Mouse (Mus musculus): ENCODE data around the gene Oaz2.

DNA sequence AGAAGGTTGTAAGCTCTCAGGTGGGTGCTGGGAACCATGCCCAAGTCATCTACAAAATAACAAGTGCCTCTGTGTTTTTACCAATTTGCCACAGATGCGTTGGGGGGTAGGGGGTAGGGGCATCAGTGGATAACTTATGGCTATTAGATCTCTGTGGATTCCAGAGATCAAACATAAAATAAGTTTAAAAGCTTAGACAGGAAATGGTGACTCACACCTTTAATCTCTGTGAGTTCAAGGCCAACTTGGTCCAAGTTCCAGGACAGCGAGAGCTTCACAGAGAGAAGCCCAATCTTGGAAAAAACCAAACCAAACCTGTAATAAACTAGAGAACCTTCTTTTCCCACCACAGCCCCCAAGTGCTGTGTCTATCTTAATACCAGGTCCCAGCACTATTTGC lies 21.0 kb upstream of the Oaz2 start:
- TF ChIP-seq GATA1 (IDR thresholded peaks at IDR 0.05; ENCODE audit: borderline replicate concordance, low read length) = no peak
- TF ChIP-seq FLI1 (IDR thresholded peaks at IDR 0.05; ENCODE audit: low read length) = no peak

All from megakaryocyte, embryonic 14.5 days (primary cell).